Mouse (Mus musculus) liver, embryonic 13.5 days (tissue): ENCODE results near the gene Col8a2. TPM values are rescaled to one million over a fixed set of nuclear protein-coding genes. Genes with fewer than 3 reads are reported as not detected.

Source experiments
- ATAC-seq: fragments of 200-750 bp; cut with Nextera tagmentation; 2 replicates; pipeline ENCODE4 v1.8.0; 2017; ENCODE audit warnings: low read depth, mild to moderate bottlenecking, moderate number of reproducible peaks, moderate library complexity
- DNase-seq: peaks from one replicate; pipeline ENCODE4 v3.0.0; 2022
- H3K27ac ChIP-seq: fragments of 300-500 bp; sonication (generic); 2 replicates; pipeline ENCODE4 v1.5.1; 2015; ENCODE audit warnings: moderate library complexity, mild to moderate bottlenecking, inconsistent platforms
- H3K27me3 ChIP-seq: fragments of 300-500 bp; sonication (generic); 2 replicates; pipeline ENCODE4 v1.6.1; 2015; ENCODE audit warnings: mild to moderate bottlenecking, inconsistent platforms
- H3K36me3 ChIP-seq: fragments of 300-500 bp; sonication (generic); 2 replicates; pipeline ENCODE4 v1.6.1; 2015; ENCODE audit warnings: mild to moderate bottlenecking, inconsistent platforms
- H3K4me1 ChIP-seq: fragments of 300-500 bp; sonication (generic); replicated peaks from 2 replicates; pipeline ENCODE4 v1.6.1; 2015; ENCODE audit warnings: inconsistent platforms
- H3K4me2 ChIP-seq: fragments of 300-500 bp; sonication (generic); 2 replicates; pipeline ENCODE4 v1.6.1; 2015; ENCODE audit warnings: inconsistent platforms, mild to moderate bottlenecking, moderate library complexity
- H3K4me3 ChIP-seq: fragments of 300-500 bp; sonication (generic); replicated peaks from 2 replicates; pipeline ENCODE4 v1.5.1; 2015; ENCODE audit warnings: mild to moderate bottlenecking, inconsistent platforms
- H3K9ac ChIP-seq: fragments of 300-500 bp; sonication (generic); 2 replicates; pipeline ENCODE4 v1.6.1; 2015; ENCODE audit warnings: mild to moderate bottlenecking, inconsistent platforms
- H3K9me3 ChIP-seq: fragments of 300-500 bp; sonication (generic); replicated peaks from 2 replicates; pipeline ENCODE4 v1.6.1; 2016; ENCODE audit warnings: inconsistent platforms
- WGBS: fragments of 180-500 bp; shearing (Covaris S2); methylation state at CpG from one replicate; pipeline ENCODE4 v1.1.7; 2015; ENCODE audit not compliant: insufficient replicate concordance; 5-methylcytosine and 5-hydroxymethylcytosine counted together
- polyA plus RNA-seq: library from polyadenylated mRNA; unstranded; fragments of >200 nt; fragmentation: Nextera tagmentation; extraction: Ambion mirVana; gene quantifications from 2 replicates; pipeline ENCODE4 v1.2.1, GENCODE M21; 2015

The Col8a2 gene
- polyA plus RNA-seq, 1 experiment from 2014 or later: 0.99 TPM

DNA sequence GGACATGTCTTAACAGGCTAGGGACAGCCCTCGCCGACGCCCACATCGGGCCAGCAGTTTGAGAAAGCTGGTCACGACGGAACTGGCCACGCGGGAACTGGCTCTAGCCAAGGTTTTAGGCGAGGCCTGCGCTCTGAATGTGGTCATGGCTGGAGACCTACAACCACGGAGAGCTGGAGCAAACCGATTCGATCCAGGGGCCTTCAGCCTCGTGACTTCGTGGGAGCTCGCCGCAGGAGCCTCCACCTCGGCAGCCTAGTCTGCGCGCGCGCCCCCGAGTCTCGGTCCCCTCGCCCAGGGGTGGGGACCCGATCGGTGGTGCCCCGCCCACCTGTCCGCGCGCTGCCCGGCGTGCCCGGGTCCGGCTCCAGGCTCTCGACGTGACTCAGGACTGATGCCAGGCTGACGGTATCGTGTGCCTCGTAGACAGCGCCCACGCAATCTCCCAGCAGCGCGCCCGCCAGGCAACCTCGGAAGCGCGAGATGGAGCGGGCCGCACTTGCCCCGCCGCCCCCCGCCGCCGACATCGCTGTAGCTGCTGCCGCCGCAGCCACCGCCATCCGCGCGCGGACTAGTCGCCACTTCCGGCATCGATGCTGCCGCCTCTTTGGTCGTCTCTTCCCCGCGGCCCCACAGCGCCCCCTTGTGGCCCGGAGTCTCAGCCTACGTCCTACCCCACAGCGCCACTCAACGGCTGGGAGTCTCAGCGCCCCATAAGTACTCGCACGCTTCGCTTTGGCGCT, 34.7 kb downstream of the Col8a2 start, which contains the start of gene Adprhl2:
Adprhl2 (minus strand) TSS at position 593 of the 743 bp plus-strand sequence.
- Histone ChIP-seq H3K4me2 (peak within 1 kb of the TSS; percentile 96), H3K27me3 (peaks cover 36% of the 10 kb centered on the region), H3K9me3 (no peaks in the 10 kb centered on the region), H3K27ac (peak within 1 kb of the TSS; percentile 76), H3K4me3 (peak within 1 kb of the TSS; percentile 85), H3K4me1 (peaks cover 32% of the 10 kb centered on the region), H3K36me3 (peaks cover 27% of the 10 kb centered on the region), H3K9ac (peak within 1 kb of the TSS; percentile 87)
- WGBS: under 1% methylated on average over 78 of the region's 80 CpGs
- ATAC-seq: peak; percentile 84
- DNase-seq: peak; percentile 95

DNA sequence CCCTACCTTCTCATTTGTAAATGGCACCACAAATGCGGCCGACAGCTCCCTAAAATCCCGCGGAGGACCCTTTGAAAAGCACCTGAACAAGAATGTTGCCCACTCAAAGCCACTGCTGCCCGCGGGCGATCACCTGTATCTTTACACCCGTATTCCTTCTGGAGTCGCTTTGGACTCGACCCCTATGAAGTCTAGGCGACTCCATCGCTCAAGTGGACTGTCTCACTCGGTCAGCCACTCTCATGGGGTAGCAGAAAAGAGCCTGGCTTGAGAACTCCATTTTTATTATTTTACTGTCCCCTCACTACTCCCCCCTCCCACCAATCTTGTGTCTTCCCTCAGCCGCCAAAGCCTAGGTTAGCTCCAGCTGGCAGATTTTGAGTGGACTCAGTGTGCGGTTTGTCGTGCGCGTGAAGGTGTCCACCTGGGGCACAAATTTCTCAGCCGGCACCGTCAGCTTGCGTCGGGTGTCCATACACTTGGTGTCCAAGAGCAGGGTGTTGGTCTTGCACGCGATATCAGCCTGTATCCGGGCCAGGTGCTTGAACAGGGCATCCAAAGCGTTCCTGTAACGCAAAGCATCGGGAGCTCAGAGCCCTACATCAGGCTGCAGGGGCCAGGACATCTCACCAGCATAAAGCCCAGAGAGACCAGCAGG, 35.4 kb downstream of the Col8a2 start:
- H3K36me3 ChIP-seq: peaks cover 20% of the 10 kb centered on the region
- no peak for ATAC-seq
- H3K27me3 ChIP-seq: peaks cover 37% of the 10 kb centered on the region
- peak overlapping the region; percentile 85 for H3K4me3 ChIP-seq
- no peaks in the 10 kb centered on the region for H3K9me3 ChIP-seq
- H3K27ac ChIP-seq: no peak overlapping the region
- H3K9ac ChIP-seq: peak overlapping the region; percentile 59
- no peak for DNase-seq
- 54% methylated on average over 28 of the region's 28 CpGs for WGBS
- H3K4me1 ChIP-seq: peaks cover 30% of the 10 kb centered on the region
- H3K4me2 ChIP-seq: peak overlapping the region; percentile 96

DNA sequence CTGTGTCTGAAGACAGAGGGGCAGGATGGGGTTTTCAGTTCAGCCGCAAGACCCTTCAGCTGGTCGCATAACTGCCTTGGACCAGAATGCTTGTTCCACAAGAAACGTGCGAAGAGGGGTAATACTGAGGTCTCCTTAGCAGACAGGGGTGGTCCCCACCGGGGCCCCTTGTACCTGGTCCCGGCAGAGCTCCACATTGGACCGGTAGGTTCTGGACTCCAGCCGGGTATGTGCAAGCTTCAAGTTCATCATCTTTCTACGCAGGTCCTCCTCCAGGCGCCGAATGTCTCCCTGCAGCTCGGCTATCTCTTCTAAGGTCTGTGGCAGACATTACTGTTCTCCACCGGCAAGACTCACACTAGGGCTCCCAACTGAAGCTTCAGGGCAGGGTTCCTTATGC, 36.1 kb downstream of the Col8a2 start:
- H3K36me3 ChIP-seq: peaks cover 13% of the 10 kb centered on the region
- peaks cover 30% of the 10 kb centered on the region for H3K4me1 ChIP-seq
- no peak overlapping the region for H3K9ac ChIP-seq
- H3K4me2 ChIP-seq: no peak overlapping the region
- ATAC-seq (no peak), DNase-seq (no peak)
- H3K4me3 ChIP-seq: no peak overlapping the region
- H3K9me3 ChIP-seq: no peaks in the 10 kb centered on the region
- H3K27ac ChIP-seq: no peak overlapping the region
- H3K27me3 ChIP-seq: peaks cover 37% of the 10 kb centered on the region
- WGBS: 86% methylated on average over 13 of the region's 13 CpGs

DNA sequence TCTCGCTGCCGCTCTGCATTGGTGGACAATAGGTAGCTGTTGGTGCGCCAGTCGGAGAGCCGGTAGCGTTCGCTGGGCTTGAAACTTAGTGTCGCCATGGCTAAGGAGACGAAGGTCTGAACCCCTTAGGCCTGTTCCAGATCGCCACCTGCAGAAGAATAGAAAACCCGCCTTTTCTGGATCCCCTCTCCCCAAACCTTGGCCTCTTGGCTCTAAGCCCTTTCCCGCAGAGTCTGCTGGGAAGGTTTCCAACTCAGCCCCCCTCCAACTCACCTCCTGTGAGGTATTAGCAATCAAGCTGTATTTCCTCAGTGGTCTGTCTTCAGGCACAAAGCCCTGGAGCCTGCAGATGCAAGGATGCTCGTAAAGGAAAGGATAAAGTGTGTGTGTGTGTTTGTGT, 38.3 kb downstream of the Col8a2 start:
- H3K4me2 ChIP-seq: no peak overlapping the region
- no peak overlapping the region for H3K4me3 ChIP-seq
- ATAC-seq (no peak), DNase-seq (no peak)
- H3K9ac ChIP-seq: no peak overlapping the region
- no peak overlapping the region for H3K27ac ChIP-seq
- WGBS: 52% methylated on average over 13 of the region's 13 CpGs
- H3K4me1 ChIP-seq: peaks cover 26% of the 10 kb centered on the region
- no peaks in the 10 kb centered on the region for H3K9me3 ChIP-seq
- H3K36me3 ChIP-seq: no peaks in the 10 kb centered on the region
- H3K27me3 ChIP-seq: peaks cover 37% of the 10 kb centered on the region

DNA sequence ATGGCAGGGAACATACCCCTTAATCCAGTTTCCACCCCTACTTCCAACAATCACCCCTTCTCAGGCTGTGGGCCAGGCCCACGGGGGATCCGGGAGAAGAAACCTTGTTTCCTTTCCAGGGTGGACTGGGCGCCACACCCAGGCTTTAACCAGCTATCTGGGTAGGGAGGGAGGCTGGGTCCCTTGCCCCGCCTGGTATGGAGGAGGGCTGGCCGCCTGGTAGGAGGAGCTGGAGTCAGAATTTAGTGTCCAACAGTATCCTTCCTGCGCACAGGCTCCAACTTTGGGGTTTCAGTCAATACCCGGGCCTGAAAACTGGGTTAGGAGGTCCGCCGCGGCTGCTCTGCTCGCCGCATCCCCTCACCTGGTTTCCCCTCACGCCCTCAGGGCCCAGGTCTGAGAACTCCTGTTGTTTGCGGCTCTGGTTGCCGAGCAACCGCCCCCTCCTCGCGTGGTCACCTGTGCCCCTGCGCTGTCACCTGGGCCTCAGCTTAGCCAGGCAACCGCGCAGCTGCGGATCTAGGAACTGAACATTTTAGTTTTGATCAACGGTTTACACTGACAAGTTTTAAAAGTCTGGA, 38.8 kb downstream of the Col8a2 start, which contains the start of gene Tekt2:
Tekt2 (minus strand) TSS at position 408 of the 581 bp plus-strand sequence.
- Histone ChIP-seq H3K9ac (no peak within 1 kb of the TSS), H3K27me3 (peaks cover 37% of the 10 kb centered on the region), H3K9me3 (no peaks in the 10 kb centered on the region), H3K4me1 (peaks cover 21% of the 10 kb centered on the region), H3K4me3 (peak within 1 kb of the TSS; percentile 4; the same call in 1 of the 2 replicates), H3K4me2 (peak within 1 kb of the TSS; percentile 33; the same call in 1 of the 2 replicates), H3K27ac (no peak within 1 kb of the TSS), H3K36me3 (no peaks in the 10 kb centered on the region)
- WGBS: 18% methylated on average over 23 of the region's 23 CpGs
- DNase-seq: no peak
- no peak for ATAC-seq

DNA sequence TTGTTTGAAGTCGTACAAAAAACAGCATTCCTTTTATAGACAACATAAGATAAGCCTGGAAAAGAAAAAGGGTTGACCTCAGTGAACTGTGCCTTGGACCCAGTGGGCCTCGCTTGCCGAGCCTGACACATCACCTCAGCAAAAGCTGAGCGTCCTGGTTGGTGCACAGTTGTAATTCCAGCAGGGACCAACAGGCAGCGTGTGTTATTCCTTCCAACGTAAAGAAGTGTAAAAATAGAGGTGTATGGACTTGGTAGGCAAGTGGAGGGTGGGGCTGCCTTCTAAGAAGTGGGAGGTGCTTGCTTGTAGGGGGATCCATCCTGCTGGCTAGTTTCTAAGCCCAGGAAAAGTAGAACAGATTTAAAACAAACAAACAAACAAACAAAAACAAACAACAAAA, 39.4 kb downstream of the Col8a2 start:
- 25% methylated on average over 6 of the region's 6 CpGs for WGBS
- H3K36me3 ChIP-seq: no peaks in the 10 kb centered on the region

DNA sequence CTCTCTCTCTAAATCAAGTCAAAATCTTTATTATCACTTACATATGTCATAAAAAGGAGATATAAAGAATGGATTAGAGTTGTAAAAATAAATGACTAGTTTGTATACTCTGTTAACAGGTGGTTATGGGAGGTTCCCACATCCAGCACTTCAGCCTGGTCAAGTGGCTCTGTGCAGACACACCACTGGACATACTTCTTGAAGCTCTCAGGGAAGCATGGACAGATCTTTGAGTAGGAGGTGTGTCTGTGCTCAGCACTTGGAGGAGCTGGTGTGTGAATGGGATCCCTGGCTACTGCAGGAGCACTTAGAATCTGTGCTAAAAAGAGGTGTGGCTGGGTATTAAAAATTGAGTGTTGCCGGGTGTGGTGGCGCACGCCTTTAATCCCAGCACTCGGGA, 43.7 kb downstream of the Col8a2 start:
- Histone ChIP-seq H3K4me3 (no peak overlapping the region), H3K9ac (no peak overlapping the region), H3K9me3 (no peaks in the 10 kb centered on the region), H3K27me3 (peaks cover 8% of the 10 kb centered on the region), H3K4me2 (no peak overlapping the region), H3K36me3 (no peaks in the 10 kb centered on the region), H3K27ac (no peak overlapping the region), H3K4me1 (peaks cover 3% of the 10 kb centered on the region; the same call in 1 of the 2 replicates)
- no peak for ATAC-seq
- DNase-seq: no peak
- 72% methylated on average over 4 of the region's 4 CpGs for WGBS

More for the DNA sequence above, 39.4 kb downstream of the Col8a2 start:
- Histone ChIP-seq H3K4me1 (peaks cover 14% of the 10 kb centered on the region), H3K9ac (no peak overlapping the region), H3K27me3 (peaks cover 37% of the 10 kb centered on the region), H3K4me2 (no peak overlapping the region), H3K27ac (no peak overlapping the region), H3K9me3 (no peaks in the 10 kb centered on the region), H3K4me3 (no peak overlapping the region)
- ATAC-seq (no peak), DNase-seq (no peak)

GRCm38 (mm10) chr4:126331751-126332150, 45.2 kb downstream of the Col8a2 start:
- 45% methylated on average over 1 of the region's 1 CpGs for WGBS
- no peak overlapping the region for H3K27ac ChIP-seq
- no peaks in the 10 kb centered on the region for H3K27me3 ChIP-seq
- DNase-seq: no peak
- ATAC-seq: no peak
- H3K4me1 ChIP-seq: no peaks in the 10 kb centered on the region
- no peak overlapping the region for H3K4me2 ChIP-seq
- no peaks in the 10 kb centered on the region for H3K9me3 ChIP-seq
- H3K36me3 ChIP-seq: no peaks in the 10 kb centered on the region
- H3K4me3 ChIP-seq: no peak overlapping the region
- H3K9ac ChIP-seq: no peak overlapping the region

GRCm38 (mm10) chr4:126332358-126332757, 45.8 kb downstream of the Col8a2 start:
- H3K27ac ChIP-seq: no peak overlapping the region
- H3K9me3 ChIP-seq: no peaks in the 10 kb centered on the region
- H3K4me2 ChIP-seq: no peak overlapping the region
- no peaks in the 10 kb centered on the region for H3K4me1 ChIP-seq
- no peak overlapping the region for H3K4me3 ChIP-seq
- no peaks in the 10 kb centered on the region for H3K27me3 ChIP-seq
- DNase-seq (no peak), ATAC-seq (no peak)
- H3K9ac ChIP-seq: no peak overlapping the region
- no peaks in the 10 kb centered on the region for H3K36me3 ChIP-seq
- WGBS: 30% methylated on average over 3 of the region's 3 CpGs

DNA sequence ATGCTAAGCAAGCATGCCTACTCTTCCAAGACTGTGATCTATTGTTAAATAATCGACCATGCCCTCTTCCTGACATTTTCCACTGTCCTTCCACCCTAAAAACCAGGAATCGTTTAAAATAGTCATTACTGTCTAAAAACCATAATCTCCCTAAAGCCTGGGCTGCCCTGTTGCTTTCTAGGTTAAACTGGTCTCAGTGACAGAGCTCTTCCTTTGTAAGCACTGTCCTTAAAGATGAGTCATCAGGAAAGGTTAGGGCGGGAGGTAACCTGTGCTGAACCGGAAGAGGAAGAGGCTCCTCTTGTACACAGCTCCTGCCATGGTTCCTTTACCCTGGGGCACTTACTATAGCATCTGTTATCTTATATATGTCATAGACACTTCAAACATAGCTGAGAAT, 52.9 kb downstream of the Col8a2 start:
- WGBS: 43% methylated on average over 4 of the region's 4 CpGs
- no peak for DNase-seq
- Histone ChIP-seq H3K9me3 (no peaks in the 10 kb centered on the region), H3K4me1 (0 out of 2 replicates have a peak, but pooled peaks cover 3% of the 10 kb centered on the region), H3K36me3 (peaks cover 3% of the 10 kb centered on the region; the same call in 1 of the 2 replicates), H3K9ac (no peak overlapping the region), H3K27me3 (no peaks in the 10 kb centered on the region), H3K4me2 (no peak overlapping the region), H3K4me3 (no peak overlapping the region), H3K27ac (no peak overlapping the region)
- no peak for ATAC-seq

DNA sequence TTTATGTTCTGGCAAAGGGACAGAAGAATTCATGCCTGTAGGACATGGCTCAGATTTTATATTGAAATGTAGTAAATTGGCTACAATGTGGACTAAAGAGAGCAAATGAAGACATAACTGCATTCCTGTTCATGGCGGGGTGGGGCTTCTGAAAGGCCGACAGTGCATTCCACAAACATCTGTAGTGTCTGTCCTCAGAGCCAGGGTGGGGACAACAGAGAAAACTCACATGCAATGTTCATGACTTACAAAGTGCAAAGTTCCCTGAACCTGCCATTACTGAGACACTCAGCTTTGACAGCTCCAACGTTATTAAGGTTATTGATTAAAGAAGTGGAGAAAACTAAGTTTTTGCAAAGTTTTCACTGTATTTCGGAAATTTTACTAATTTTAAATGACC, 56.9 kb downstream of the Col8a2 start:
- H3K36me3 ChIP-seq: peaks cover 23% of the 10 kb centered on the region
- no peak overlapping the region for H3K9ac ChIP-seq
- no peaks in the 10 kb centered on the region for H3K9me3 ChIP-seq
- no peak for DNase-seq
- ATAC-seq: no peak
- H3K27me3 ChIP-seq: no peaks in the 10 kb centered on the region
- H3K27ac ChIP-seq: no peak overlapping the region
- no peak overlapping the region for H3K4me3 ChIP-seq
- 0 out of 2 replicates have a peak, but pooled peaks cover 3% of the 10 kb centered on the region for H3K4me1 ChIP-seq
- WGBS: 76% methylated on average over 4 of the region's 4 CpGs
- H3K4me2 ChIP-seq: no peak overlapping the region
